Mouse (Mus musculus): ENCODE measurements around the gene Nmrk2.

Gene Nmrk2

GRCm38 (mm10) chr10:81238618-81239017 lies 36.8 kb upstream of the Nmrk2 start:
- Histone ChIP-seq H3K27me3 (ENCODE audit: insufficient read depth, low read length) (peaks cover 25% of the 10 kb centered on the region), H3K36me3 (ENCODE audit: insufficient read depth, low read length) (no peaks in the 10 kb centered on the region), H3K9me3 (ENCODE audit: low read length) (no peaks in the 10 kb centered on the region), H3K4me1 (replicated peaks; ENCODE audit: low read depth, low read length) (peaks cover 84% of the 10 kb centered on the region), H3K4me3 (replicated peaks; ENCODE audit: low read length) (no peak overlapping the region)
- TF ChIP-seq NANOG (IDR thresholded peaks at IDR 0.05; ENCODE audit: borderline replicate concordance, low read length): no peak
- no peak for TF ChIP-seq POU5F1 (IDR thresholded peaks at IDR 0.05; ENCODE audit: borderline replicate concordance, low read length)
- TF ChIP-seq CTCF (conservative IDR thresholded peaks at IDR 0.05; ENCODE audit: low read length): no peak

GRCm38 (mm10) chr10:81236471-81237268 lies 34.8 kb upstream of the Nmrk2 start:
- H3K4me1 ChIP-seq (replicated peaks; ENCODE audit: low read depth, low read length): peaks cover 81% of the 10 kb centered on the region
- H3K4me3 ChIP-seq (replicated peaks; ENCODE audit: low read length): peak overlapping the region; percentile 55
- H3K36me3 ChIP-seq (ENCODE audit: insufficient read depth, low read length): no peaks in the 10 kb centered on the region
- no peak for TF ChIP-seq CTCF (conservative IDR thresholded peaks at IDR 0.05; ENCODE audit: low read length)
- no peak for TF ChIP-seq NANOG (IDR thresholded peaks at IDR 0.05; ENCODE audit: borderline replicate concordance, low read length)
- no peak for TF ChIP-seq POU5F1 (IDR thresholded peaks at IDR 0.05; ENCODE audit: borderline replicate concordance, low read length)
- peaks cover 20% of the 10 kb centered on the region for H3K27me3 ChIP-seq (ENCODE audit: insufficient read depth, low read length)
- no peaks in the 10 kb centered on the region for H3K9me3 ChIP-seq (ENCODE audit: low read length)

- no peaks in the 10 kb centered on the region for H3K36me3 ChIP-seq (ENCODE audit: insufficient read depth, low read length)
- H3K4me1 ChIP-seq (replicated peaks; ENCODE audit: low read depth, low read length): peaks cover 85% of the 10 kb centered on the region
- no peak for TF ChIP-seq CTCF (conservative IDR thresholded peaks at IDR 0.05; ENCODE audit: low read length)
- no peak for TF ChIP-seq NANOG (IDR thresholded peaks at IDR 0.05; ENCODE audit: borderline replicate concordance, low read length)
- TF ChIP-seq POU5F1 (IDR thresholded peaks at IDR 0.05; ENCODE audit: borderline replicate concordance, low read length): no peak
- no peak overlapping the region for H3K4me3 ChIP-seq (replicated peaks; ENCODE audit: low read length)
- no peaks in the 10 kb centered on the region for H3K9me3 ChIP-seq (ENCODE audit: low read length)
- peaks cover 9% of the 10 kb centered on the region; the same call in 1 of the 2 replicates for H3K27me3 ChIP-seq (ENCODE audit: insufficient read depth, low read length)
Observed at GRCm38 (mm10) chr10:81234206-81234605, 32.4 kb upstream of the Nmrk2 start.

GRCm38 (mm10) chr10:81233226-81233585 lies 31.4 kb upstream of the Nmrk2 start:
- Histone ChIP-seq H3K4me3 (replicated peaks; ENCODE audit: low read length) (peak overlapping the region; percentile 84), H3K27me3 (ENCODE audit: insufficient read depth, low read length) (peaks cover 5% of the 10 kb centered on the region; the same call in 1 of the 2 replicates), H3K9me3 (ENCODE audit: low read length) (no peaks in the 10 kb centered on the region), H3K4me1 (replicated peaks; ENCODE audit: low read depth, low read length) (peaks cover 92% of the 10 kb centered on the region), H3K36me3 (ENCODE audit: insufficient read depth, low read length) (no peaks in the 10 kb centered on the region)
- no peak for TF ChIP-seq CTCF (conservative IDR thresholded peaks at IDR 0.05; ENCODE audit: low read length)
- no peak for TF ChIP-seq NANOG (IDR thresholded peaks at IDR 0.05; ENCODE audit: borderline replicate concordance, low read length)
- no peak for TF ChIP-seq POU5F1 (IDR thresholded peaks at IDR 0.05; ENCODE audit: borderline replicate concordance, low read length)

GRCm38 (mm10) chr10:81232580-81233225 lies 30.9 kb upstream of the Nmrk2 start, which contains the start of gene Zfr2:
TSS of gene Zfr2 (plus strand) at chr10:81233155.
- H3K36me3 ChIP-seq (ENCODE audit: insufficient read depth, low read length): no peaks in the 10 kb centered on the region
- H3K4me3 ChIP-seq (replicated peaks; ENCODE audit: low read length): peak within 1 kb of the TSS; percentile 84
- H3K4me1 ChIP-seq (replicated peaks; ENCODE audit: low read depth, low read length): peaks cover 90% of the 10 kb centered on the region
- no peak for TF ChIP-seq POU5F1 (IDR thresholded peaks at IDR 0.05; ENCODE audit: borderline replicate concordance, low read length)
- no peak for TF ChIP-seq NANOG (IDR thresholded peaks at IDR 0.05; ENCODE audit: borderline replicate concordance, low read length)
- TF ChIP-seq CTCF (conservative IDR thresholded peaks at IDR 0.05; ENCODE audit: low read length): no peak
- no peaks in the 10 kb centered on the region for H3K9me3 ChIP-seq (ENCODE audit: low read length)
- peaks cover 5% of the 10 kb centered on the region; the same call in 1 of the 2 replicates for H3K27me3 ChIP-seq (ENCODE audit: insufficient read depth, low read length)

GRCm38 (mm10) chr10:81231436-81231835 lies 29.6 kb upstream of the Nmrk2 start:
- peaks cover 5% of the 10 kb centered on the region; the same call in 1 of the 2 replicates for H3K27me3 ChIP-seq (ENCODE audit: insufficient read depth, low read length)
- H3K9me3 ChIP-seq (ENCODE audit: low read length): no peaks in the 10 kb centered on the region
- peaks cover 77% of the 10 kb centered on the region for H3K4me1 ChIP-seq (replicated peaks; ENCODE audit: low read depth, low read length)
- H3K36me3 ChIP-seq (ENCODE audit: insufficient read depth, low read length): no peaks in the 10 kb centered on the region
- TF ChIP-seq NANOG (IDR thresholded peaks at IDR 0.05; ENCODE audit: borderline replicate concordance, low read length) (no peak), CTCF (conservative IDR thresholded peaks at IDR 0.05; ENCODE audit: low read length) (no peak), POU5F1 (IDR thresholded peaks at IDR 0.05; ENCODE audit: borderline replicate concordance, low read length) (no peak)
- 0 out of 2 replicates have a peak overlapping the region, but pooled peaks have one; percentile 60 for H3K4me3 ChIP-seq (replicated peaks; ENCODE audit: low read length)

GRCm38 (mm10) chr10:81230438-81231332 lies 28.8 kb upstream of the Nmrk2 start, which contains the start of gene Atcay:
TSS of gene Atcay (minus strand) at chr10:81230833.
- H3K4me1 ChIP-seq (replicated peaks; ENCODE audit: low read depth, low read length): peaks cover 70% of the 10 kb centered on the region
- H3K36me3 ChIP-seq (ENCODE audit: insufficient read depth, low read length): no peaks in the 10 kb centered on the region
- no peaks in the 10 kb centered on the region for H3K9me3 ChIP-seq (ENCODE audit: low read length)
- peak within 1 kb of the TSS; percentile 60 for H3K4me3 ChIP-seq (replicated peaks; ENCODE audit: low read length)
- peaks cover 5% of the 10 kb centered on the region; the same call in 1 of the 2 replicates for H3K27me3 ChIP-seq (ENCODE audit: insufficient read depth, low read length)
- no peak for TF ChIP-seq POU5F1 (IDR thresholded peaks at IDR 0.05; ENCODE audit: borderline replicate concordance, low read length)
- peak; percentile 58 for TF ChIP-seq CTCF (conservative IDR thresholded peaks at IDR 0.05; ENCODE audit: low read length)
- no peak for TF ChIP-seq NANOG (IDR thresholded peaks at IDR 0.05; ENCODE audit: borderline replicate concordance, low read length)

All from E14TG2a.4 (cell line).